ENCODE assay signal across 7 mouse cellular contexts in genomic region chr6:34754448-34754847, GRCm38 (mm10). TPM values are rescaled to one million over a fixed set of nuclear protein-coding genes. Genes with fewer than 3 reads are reported as not detected.
DNase-seq lines count a peak whose midpoint lies in the region; ATAC-seq lines count a peak whose summit lies in the region.

No protein-coding gene starts in this region.

- no peak overlapping the region for H3K4me2 ChIP-seq in hindbrain, embryonic 12.5 days (replicated peaks)

- WGBS in hindbrain, embryonic 12.5 days: 42% methylated on average over 5 of the region's 5 CpGs

- H3K9ac ChIP-seq in hindbrain, embryonic 12.5 days: no peak overlapping the region

- peaks cover 24% of the 10 kb centered on the region for H3K36me3 ChIP-seq in hindbrain, embryonic 12.5 days

- peak; percentile 89 for DNase-seq in NIH3T3 (ENCODE audit: low read depth)
- peak; percentile 10 for DNase-seq in cerebellum, adult 11-12 months
- peak; percentile 47 to 84 for DNase-seq in frontal cortex, adult 2 months (ENCODE audit: extremely low spot score in 1 of 2, low spot score in 1 of 2)
- DNase-seq in layer of hippocampus, adult 8-10 months (ENCODE audit: low spot score in 2 of 2): peak; percentile 48 to 64
- peak; percentile 71 for DNase-seq in lung, postnatal 14 days
- DNase-seq in right cerebral cortex, postnatal 14 days: peak; percentile 16

- H3K9me3 ChIP-seq in hindbrain, embryonic 12.5 days (replicated peaks): no peaks in the 10 kb centered on the region

- peak; percentile 67; the same call in 1 of the 2 replicates for ATAC-seq in hindbrain, embryonic 12.5 days (ENCODE audit: low FRiP score)

- H3K27me3 ChIP-seq in hindbrain, embryonic 12.5 days: no peaks in the 10 kb centered on the region

- no peak overlapping the region for H3K4me3 ChIP-seq in hindbrain, embryonic 12.5 days

- no peaks in the 10 kb centered on the region for H3K4me1 ChIP-seq in hindbrain, embryonic 12.5 days

- no peak overlapping the region for H3K27ac ChIP-seq in hindbrain, embryonic 12.5 days

RNA-seq across cellular contexts. Expression of gene Agbl3, which starts 25.8 kb away (rescaled TPM):
- 19.0 and 19.2 TPM in 2 replicates for polyA plus RNA-seq in frontal cortex, adult 2 months (2012; rRNA removed)
- 8.9 and 9.3 TPM in 2 replicates for polyA plus RNA-seq in hindbrain, embryonic 12.5 days (2016; fragmentation: Nextera tagmentation; extraction: Ambion mirVana)
- total RNA-seq in layer of hippocampus, adult 8-10 months (2022): 10 to 100 TPM; 13.7 to 14.7 (median 14.2) TPM

Comparison
In these comparisons a context has a peak if more than half of its experiments do, and no peak if none do; other contexts are left out.
1. DNase-seq: peak in every context shown above with its lines; median percentile 89 in NIH3T3; 71 in lung, postnatal 14 days; 66 in frontal cortex, adult 2 months; 56 in layer of hippocampus, adult 8-10 months; 16 in right cerebral cortex, postnatal 14 days; 10 in cerebellum, adult 11-12 months.